Mouse (Mus musculus): Measurements from ENCODE around the gene Arrdc5. TPM values are rescaled to one million over a fixed set of nuclear protein-coding genes. Genes with fewer than 3 reads are reported as not detected.

Gene Arrdc5
- polyA plus RNA-seq (2012; rRNA removed), result 0.12 TPM in 1 of 2 replicates, not detected in the other

DNA sequence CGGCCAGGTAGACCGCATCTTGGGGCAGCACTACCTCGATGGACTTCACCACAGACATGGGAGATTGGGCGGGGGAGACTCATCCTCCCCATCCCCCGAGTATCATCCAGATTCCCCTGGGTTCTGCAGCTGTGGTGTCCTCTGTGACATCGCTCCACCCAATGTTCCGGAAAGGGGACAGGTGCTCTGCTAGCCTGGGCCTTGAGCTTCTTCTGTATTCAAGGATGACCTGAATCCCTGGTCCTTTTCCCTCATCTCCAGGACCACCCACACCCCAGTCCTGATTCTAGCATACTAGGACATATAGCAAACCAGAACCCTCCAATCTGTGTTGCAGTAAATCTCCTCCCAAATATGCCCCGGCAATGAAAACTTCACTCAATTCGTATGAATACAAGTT is at the start of gene Arrdc5:
Arrdc5 (minus strand) TSS at position 101 of the 400 bp plus-strand sequence.
- H3K27ac ChIP-seq (ENCODE audit: insufficient read depth, low read length), result no peak within 1 kb of the TSS
- H3K4me1 ChIP-seq (ENCODE audit: control insufficient read depth, insufficient read depth, insufficient read length), result peaks cover 4% of the 10 kb centered on the region; the same call in 1 of the 2 replicates
- DNase-seq (ENCODE audit: low read depth in 1 of 2, low spot score in 2 of 2), result no peak
- H3K36me3 ChIP-seq (ENCODE audit: control insufficient read depth, insufficient read depth, low read length), result no peaks in the 10 kb centered on the region
- H3K4me3 ChIP-seq (ENCODE audit: extremely low read depth, insufficient read depth, insufficient read length), result no peak within 1 kb of the TSS
- no peaks in the 10 kb centered on the region for H3K27me3 ChIP-seq (ENCODE audit: control insufficient read depth, insufficient read depth, low read length)
- WGBS, result 88% methylated on average over 9 of the region's 9 CpGs
- TF ChIP-seq CTCF (IDR thresholded peaks at IDR 0.05; ENCODE audit: extremely low read depth, insufficient read depth, insufficient read length, insufficient replicate concordance) (no peak), POLR2A (IDR thresholded peaks at IDR 0.05; ENCODE audit: low read depth, low read length) (no peak)

DNA sequence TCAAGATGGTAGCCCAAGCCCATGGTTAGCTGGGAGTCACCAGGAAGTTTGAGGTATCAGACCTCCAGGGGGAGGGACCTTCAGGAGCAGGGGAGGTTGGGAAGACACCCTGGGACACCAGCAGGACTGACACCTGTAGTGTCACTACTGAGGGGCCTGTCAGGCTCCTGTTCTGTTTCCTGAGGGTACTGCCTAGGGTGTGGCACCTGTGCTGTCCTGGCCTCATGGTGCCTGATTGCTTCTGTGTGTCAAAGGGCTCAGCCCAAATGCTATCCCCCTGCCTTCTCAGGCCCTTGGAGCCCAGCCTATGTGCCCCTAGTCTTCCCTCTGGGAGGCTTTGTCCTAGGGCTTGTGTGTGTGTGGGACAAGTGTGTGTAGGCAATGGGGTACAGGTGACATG is 48.5 kb upstream of the Arrdc5 start:
- TF ChIP-seq CTCF (IDR thresholded peaks at IDR 0.05; ENCODE audit: extremely low read depth, insufficient read depth, insufficient read length, insufficient replicate concordance), result no peak
- no peak for TF ChIP-seq POLR2A (IDR thresholded peaks at IDR 0.05; ENCODE audit: low read depth, low read length)
- Histone ChIP-seq H3K4me1 (ENCODE audit: control insufficient read depth, insufficient read depth, insufficient read length) (no peaks in the 10 kb centered on the region), H3K4me3 (ENCODE audit: extremely low read depth, insufficient read depth, insufficient read length) (no peak overlapping the region), H3K36me3 (ENCODE audit: control insufficient read depth, insufficient read depth, low read length) (peaks cover 5% of the 10 kb centered on the region; the same call in 1 of the 2 replicates), H3K27ac (ENCODE audit: insufficient read depth, low read length) (no peak overlapping the region), H3K27me3 (ENCODE audit: control insufficient read depth, insufficient read depth, low read length) (no peaks in the 10 kb centered on the region)
- no peak for DNase-seq (ENCODE audit: low read depth in 1 of 2, low spot score in 2 of 2)

DNA sequence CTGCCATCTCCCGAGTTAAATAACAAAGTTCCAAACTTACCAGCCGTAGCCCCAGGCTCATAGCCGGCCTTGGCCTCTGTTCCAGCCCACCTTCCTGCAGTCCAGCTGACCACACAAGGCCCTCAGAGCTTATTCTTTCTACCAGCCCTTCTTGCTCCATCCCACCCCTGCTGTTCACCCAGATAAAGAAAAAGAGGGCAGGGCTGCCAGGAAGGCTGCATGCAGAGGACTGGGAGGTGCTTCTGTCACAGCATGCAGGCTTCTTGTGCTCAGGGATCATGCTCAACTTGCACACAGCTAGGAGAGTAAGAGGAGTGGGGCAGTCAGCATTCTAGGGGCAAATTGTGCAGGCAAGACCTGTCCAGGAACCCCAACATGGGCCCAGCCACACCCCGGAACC is 48.0 kb upstream of the Arrdc5 start:
- WGBS, result 79% methylated on average over 4 of the region's 4 CpGs
- no peak for TF ChIP-seq CTCF (IDR thresholded peaks at IDR 0.05; ENCODE audit: extremely low read depth, insufficient read depth, insufficient read length, insufficient replicate concordance)
- TF ChIP-seq POLR2A (IDR thresholded peaks at IDR 0.05; ENCODE audit: low read depth, low read length), result no peak
- Histone ChIP-seq H3K36me3 (ENCODE audit: control insufficient read depth, insufficient read depth, low read length) (peaks cover 2% of the 10 kb centered on the region; the same call in 1 of the 2 replicates), H3K4me1 (ENCODE audit: control insufficient read depth, insufficient read depth, insufficient read length) (no peaks in the 10 kb centered on the region), H3K27ac (ENCODE audit: insufficient read depth, low read length) (no peak overlapping the region), H3K4me3 (ENCODE audit: extremely low read depth, insufficient read depth, insufficient read length) (no peak overlapping the region), H3K27me3 (ENCODE audit: control insufficient read depth, insufficient read depth, low read length) (no peaks in the 10 kb centered on the region)
- DNase-seq (ENCODE audit: low read depth in 1 of 2, low spot score in 2 of 2), result no peak

DNA sequence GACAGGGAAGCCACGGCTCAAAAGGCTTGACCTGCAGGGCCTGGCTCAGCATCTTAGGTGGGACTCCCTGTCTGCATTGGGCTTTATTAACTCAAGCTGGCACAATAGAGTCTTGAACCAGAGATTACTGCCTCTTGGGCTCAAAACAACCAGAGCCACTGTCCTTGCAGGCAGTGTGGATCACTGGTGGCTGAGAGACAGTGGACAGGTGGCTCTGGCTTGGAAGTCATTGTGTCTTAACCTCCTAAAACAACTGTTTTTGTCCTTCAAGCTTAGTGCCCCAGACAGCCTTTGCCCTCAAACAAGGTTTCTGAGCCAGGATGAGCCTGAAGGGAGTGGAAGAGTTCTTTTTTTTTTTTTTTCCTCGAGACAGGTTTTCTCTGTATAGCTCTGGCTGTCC is 45.3 kb upstream of the Arrdc5 start:
- TF ChIP-seq CTCF (IDR thresholded peaks at IDR 0.05; ENCODE audit: extremely low read depth, insufficient read depth, insufficient read length, insufficient replicate concordance) (no peak), POLR2A (IDR thresholded peaks at IDR 0.05; ENCODE audit: low read depth, low read length) (no peak)
- no peak overlapping the region for H3K4me3 ChIP-seq (ENCODE audit: extremely low read depth, insufficient read depth, insufficient read length)
- H3K27me3 ChIP-seq (ENCODE audit: control insufficient read depth, insufficient read depth, low read length), result no peaks in the 10 kb centered on the region
- WGBS, result 79% methylated on average over 2 of the region's 2 CpGs
- no peaks in the 10 kb centered on the region for H3K4me1 ChIP-seq (ENCODE audit: control insufficient read depth, insufficient read depth, insufficient read length)
- H3K36me3 ChIP-seq (ENCODE audit: control insufficient read depth, insufficient read depth, low read length), result no peaks in the 10 kb centered on the region
- H3K27ac ChIP-seq (ENCODE audit: insufficient read depth, low read length), result no peak overlapping the region
- DNase-seq (ENCODE audit: low read depth in 1 of 2, low spot score in 2 of 2), result no peak

DNA sequence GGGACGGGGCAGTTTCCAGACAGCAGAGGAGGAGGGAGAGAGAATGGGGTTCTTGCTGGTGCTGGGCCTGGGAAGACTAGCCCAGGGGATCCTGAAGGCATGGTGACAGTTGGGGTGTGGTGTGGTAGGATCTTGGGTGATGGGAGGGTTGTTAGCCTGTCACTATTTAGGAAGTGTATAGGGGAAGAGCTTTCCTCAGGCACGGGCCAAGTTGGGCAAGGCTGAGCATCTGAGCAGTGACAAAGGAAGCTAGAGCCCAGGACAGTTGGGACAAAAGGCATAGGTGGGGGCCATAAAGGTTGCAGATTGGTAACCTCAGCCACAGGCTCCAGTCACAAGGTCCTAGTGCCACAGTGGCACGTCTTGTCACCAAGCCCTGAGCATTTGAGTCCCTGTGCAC is 43.4 kb upstream of the Arrdc5 start:
- TF ChIP-seq CTCF (IDR thresholded peaks at IDR 0.05; ENCODE audit: extremely low read depth, insufficient read depth, insufficient read length, insufficient replicate concordance), result no peak
- no peak for TF ChIP-seq POLR2A (IDR thresholded peaks at IDR 0.05; ENCODE audit: low read depth, low read length)
- H3K4me3 ChIP-seq (ENCODE audit: extremely low read depth, insufficient read depth, insufficient read length), result no peak overlapping the region

DNA sequence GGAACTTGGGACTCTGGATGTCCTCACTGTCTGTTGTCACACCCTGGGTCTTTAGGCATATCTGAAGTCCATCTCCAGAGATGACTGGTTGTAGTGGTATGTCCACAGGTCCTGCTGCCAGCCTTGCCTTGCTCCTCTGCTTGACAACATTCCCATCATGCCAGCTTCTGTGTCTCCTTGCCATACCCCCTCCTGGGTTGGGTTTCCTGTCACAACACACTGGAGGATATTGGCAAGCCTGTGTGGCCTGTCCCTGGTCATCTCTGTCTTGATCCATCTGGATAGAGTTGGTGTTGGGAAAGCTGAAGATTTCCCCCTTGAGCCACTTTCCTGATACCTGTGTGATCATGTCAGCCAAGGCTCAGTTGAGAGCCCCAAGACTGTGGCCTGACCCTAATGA is 40.6 kb upstream of the Arrdc5 start:
- Histone ChIP-seq H3K36me3 (ENCODE audit: control insufficient read depth, insufficient read depth, low read length) (no peaks in the 10 kb centered on the region), H3K27ac (ENCODE audit: insufficient read depth, low read length) (no peak overlapping the region), H3K4me1 (ENCODE audit: control insufficient read depth, insufficient read depth, insufficient read length) (peaks cover 3% of the 10 kb centered on the region; the same call in 1 of the 2 replicates), H3K4me3 (ENCODE audit: extremely low read depth, insufficient read depth, insufficient read length) (no peak overlapping the region), H3K27me3 (ENCODE audit: control insufficient read depth, insufficient read depth, low read length) (no peaks in the 10 kb centered on the region)
- no peak for DNase-seq (ENCODE audit: low read depth in 1 of 2, low spot score in 2 of 2)
- TF ChIP-seq POLR2A (IDR thresholded peaks at IDR 0.05; ENCODE audit: low read depth, low read length) (no peak), CTCF (IDR thresholded peaks at IDR 0.05; ENCODE audit: extremely low read depth, insufficient read depth, insufficient read length, insufficient replicate concordance) (no peak)

More for the DNA sequence above, 43.4 kb upstream of the Arrdc5 start:
- no peaks in the 10 kb centered on the region for H3K4me1 ChIP-seq (ENCODE audit: control insufficient read depth, insufficient read depth, insufficient read length)
- no peaks in the 10 kb centered on the region for H3K27me3 ChIP-seq (ENCODE audit: control insufficient read depth, insufficient read depth, low read length)
- 74% methylated on average over 3 of the region's 3 CpGs for WGBS
- no peaks in the 10 kb centered on the region for H3K36me3 ChIP-seq (ENCODE audit: control insufficient read depth, insufficient read depth, low read length)
- H3K27ac ChIP-seq (ENCODE audit: insufficient read depth, low read length), result no peak overlapping the region
- DNase-seq (ENCODE audit: low read depth in 1 of 2, low spot score in 2 of 2), result no peak

DNA sequence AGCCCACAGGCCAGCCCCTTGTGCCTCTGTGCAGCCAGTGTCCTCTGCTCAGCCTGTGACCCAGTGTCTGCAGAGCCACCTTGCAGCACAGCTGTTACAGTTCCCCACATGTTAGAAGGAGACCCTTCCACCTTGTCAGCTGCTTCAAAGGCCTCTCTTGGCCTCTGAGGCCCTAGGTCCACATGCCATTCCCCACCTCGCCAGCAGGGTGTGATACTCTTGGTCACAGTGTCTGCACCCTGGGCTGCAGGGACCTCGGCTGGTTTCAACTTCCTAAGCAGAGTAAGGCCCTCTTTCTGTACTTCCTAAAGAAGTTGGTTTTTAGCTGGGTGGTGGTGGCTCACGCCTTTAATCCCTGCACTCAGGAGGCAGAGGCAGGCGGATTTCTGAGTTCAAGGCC is 38.8 kb upstream of the Arrdc5 start:
- H3K4me1 ChIP-seq (ENCODE audit: control insufficient read depth, insufficient read depth, insufficient read length), result peaks cover 3% of the 10 kb centered on the region; the same call in 1 of the 2 replicates
- no peak overlapping the region for H3K4me3 ChIP-seq (ENCODE audit: extremely low read depth, insufficient read depth, insufficient read length)
- no peaks in the 10 kb centered on the region for H3K36me3 ChIP-seq (ENCODE audit: control insufficient read depth, insufficient read depth, low read length)
- TF ChIP-seq CTCF (IDR thresholded peaks at IDR 0.05; ENCODE audit: extremely low read depth, insufficient read depth, insufficient read length, insufficient replicate concordance) (peak; percentile 73; the same call in 1 of the 2 replicates), POLR2A (IDR thresholded peaks at IDR 0.05; ENCODE audit: low read depth, low read length) (no peak)
- 27% methylated on average over 4 of the region's 4 CpGs for WGBS
- H3K27me3 ChIP-seq (ENCODE audit: control insufficient read depth, insufficient read depth, low read length), result no peaks in the 10 kb centered on the region
- H3K27ac ChIP-seq (ENCODE audit: insufficient read depth, low read length), result no peak overlapping the region
- DNase-seq (ENCODE audit: low read depth in 1 of 2, low spot score in 2 of 2), result peak in 1 of 2 experiments; percentile 76

Measured in spleen, adult 2 months (tissue).